Mouse (Mus musculus): ENCODE measurements around the gene Ankib1.

DNA sequence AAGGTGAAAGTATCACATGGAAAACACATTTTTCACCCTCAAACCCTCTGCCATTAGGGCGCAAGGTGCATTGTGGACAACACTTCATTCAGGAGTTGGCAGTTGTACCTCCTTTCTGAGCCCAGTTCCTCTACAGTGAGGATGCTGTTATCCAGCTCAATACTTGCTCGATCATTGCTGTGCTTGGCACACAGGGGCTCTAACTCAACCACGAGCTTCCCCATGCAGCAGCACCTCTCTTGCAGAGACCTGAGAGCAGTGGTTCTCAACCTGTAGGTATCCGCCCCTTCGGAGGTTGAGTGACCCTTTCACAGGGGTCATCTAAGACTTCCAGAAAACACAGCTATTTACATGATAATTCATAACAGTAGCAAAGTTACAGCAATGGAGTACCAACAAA lies 151.1 kb downstream of the Ankib1 start:
- TF ChIP-seq CTCF (IDR thresholded peaks at IDR 0.05; ENCODE audit: extremely low read depth, insufficient read depth, insufficient read length, insufficient replicate concordance): no peak
- no peak for TF ChIP-seq POLR2A (IDR thresholded peaks at IDR 0.05; ENCODE audit: low read depth, low read length)

All from spleen, adult 2 months (tissue).